Mouse (Mus musculus): ENCODE measurements at regions not wholly inside any gene's neighbourhood (a gene's known extent, or its start where the extent isn't known, plus 50 kb on each side); places are given as distances from the start of the nearest gene placed in this dataset.

DNA sequence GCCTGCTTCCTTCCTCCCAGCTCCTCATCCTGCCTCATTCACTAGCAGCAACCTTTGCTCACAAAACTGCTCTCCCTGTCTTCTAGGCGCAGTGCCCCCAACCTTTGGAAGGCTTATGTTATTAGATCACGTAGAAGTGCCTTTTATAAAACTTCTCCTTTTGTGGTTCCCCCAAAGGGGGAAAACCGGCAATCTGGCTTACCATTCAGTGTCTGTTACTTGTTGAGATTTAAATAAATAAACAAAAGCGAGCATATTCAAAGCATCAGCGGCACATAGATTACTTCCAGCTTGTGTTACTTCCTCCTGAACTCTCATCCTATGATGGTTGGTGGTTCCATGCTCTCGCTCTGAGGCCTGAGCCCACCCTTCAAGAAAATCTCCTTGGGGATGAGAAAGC, 312.5 kb downstream of the Pten start:
- H3K4me3 ChIP-seq (replicated peaks): no peak overlapping the region
- TF ChIP-seq GATA1 (IDR thresholded peaks at IDR 0.05; ENCODE audit: low read length) (no peak), TAL1 (IDR thresholded peaks at IDR 0.05; ENCODE audit: low read length) (no peak)
- no peaks in the 10 kb centered on the region for H3K36me3 ChIP-seq (ENCODE audit: control insufficient read depth)
- H3K4me1 ChIP-seq (ENCODE audit: control insufficient read depth): no peaks in the 10 kb centered on the region
- no peaks in the 10 kb centered on the region for H3K9me3 ChIP-seq (ENCODE audit: control insufficient read depth, low read length)
- H3K27me3 ChIP-seq (ENCODE audit: control insufficient read depth): no peaks in the 10 kb centered on the region

DNA sequence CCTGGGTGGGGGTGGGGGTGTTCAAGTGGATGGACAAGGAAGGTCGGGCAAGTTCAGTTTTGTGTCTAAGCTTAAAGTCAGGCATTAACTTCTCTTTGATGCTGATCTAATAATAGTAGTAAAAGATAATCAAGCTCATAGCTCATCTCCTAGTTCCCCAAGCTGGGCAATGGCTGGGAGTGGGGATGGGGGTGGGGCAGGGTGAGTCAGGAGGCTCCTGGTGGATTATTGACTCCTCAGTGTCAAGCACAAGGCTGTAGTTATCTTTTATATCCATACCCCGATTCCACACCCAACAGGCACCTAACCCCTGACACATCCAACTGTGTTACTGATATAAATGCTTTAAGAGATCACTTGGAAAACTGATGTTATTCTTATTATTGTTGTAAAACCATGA, 315.0 kb downstream of the Pten start:
- Histone ChIP-seq H3K27me3 (ENCODE audit: control insufficient read depth) (no peaks in the 10 kb centered on the region), H3K4me3 (replicated peaks) (no peak overlapping the region), H3K4me1 (ENCODE audit: control insufficient read depth) (no peaks in the 10 kb centered on the region), H3K9me3 (ENCODE audit: control insufficient read depth, low read length) (no peaks in the 10 kb centered on the region), H3K36me3 (ENCODE audit: control insufficient read depth) (no peaks in the 10 kb centered on the region)
- TF ChIP-seq GATA1 (IDR thresholded peaks at IDR 0.05; ENCODE audit: low read length) (no peak), TAL1 (IDR thresholded peaks at IDR 0.05; ENCODE audit: low read length) (no peak)

DNA sequence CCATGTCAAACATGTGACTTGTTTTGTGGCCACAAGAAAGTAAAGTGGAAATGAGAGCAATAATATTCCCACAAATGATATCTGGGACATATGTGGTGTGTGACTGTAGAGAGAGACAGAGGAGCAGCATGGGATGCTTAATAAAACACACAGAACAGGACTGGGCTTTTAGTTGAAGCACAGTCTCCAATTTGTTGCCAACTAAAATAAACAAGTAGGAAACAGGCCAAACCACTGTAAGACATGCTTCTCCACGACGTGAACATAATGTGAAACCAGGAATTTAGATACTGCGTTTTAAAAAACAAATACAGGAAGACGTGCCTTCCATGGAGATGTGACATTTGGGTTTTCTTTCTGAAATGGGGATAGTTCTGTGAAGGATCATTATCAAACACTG, 317.2 kb downstream of the Rnls start:
- no peak for TF ChIP-seq GATA1 (IDR thresholded peaks at IDR 0.05; ENCODE audit: low read length)
- no peak for TF ChIP-seq TAL1 (IDR thresholded peaks at IDR 0.05; ENCODE audit: low read length)
- no peaks in the 10 kb centered on the region for H3K36me3 ChIP-seq (ENCODE audit: control insufficient read depth)
- no peak overlapping the region for H3K4me3 ChIP-seq (replicated peaks)
- no peaks in the 10 kb centered on the region for H3K27me3 ChIP-seq (ENCODE audit: control insufficient read depth)
- no peaks in the 10 kb centered on the region for H3K4me1 ChIP-seq (ENCODE audit: control insufficient read depth)
- H3K9me3 ChIP-seq (ENCODE audit: control insufficient read depth, low read length): no peaks in the 10 kb centered on the region

DNA sequence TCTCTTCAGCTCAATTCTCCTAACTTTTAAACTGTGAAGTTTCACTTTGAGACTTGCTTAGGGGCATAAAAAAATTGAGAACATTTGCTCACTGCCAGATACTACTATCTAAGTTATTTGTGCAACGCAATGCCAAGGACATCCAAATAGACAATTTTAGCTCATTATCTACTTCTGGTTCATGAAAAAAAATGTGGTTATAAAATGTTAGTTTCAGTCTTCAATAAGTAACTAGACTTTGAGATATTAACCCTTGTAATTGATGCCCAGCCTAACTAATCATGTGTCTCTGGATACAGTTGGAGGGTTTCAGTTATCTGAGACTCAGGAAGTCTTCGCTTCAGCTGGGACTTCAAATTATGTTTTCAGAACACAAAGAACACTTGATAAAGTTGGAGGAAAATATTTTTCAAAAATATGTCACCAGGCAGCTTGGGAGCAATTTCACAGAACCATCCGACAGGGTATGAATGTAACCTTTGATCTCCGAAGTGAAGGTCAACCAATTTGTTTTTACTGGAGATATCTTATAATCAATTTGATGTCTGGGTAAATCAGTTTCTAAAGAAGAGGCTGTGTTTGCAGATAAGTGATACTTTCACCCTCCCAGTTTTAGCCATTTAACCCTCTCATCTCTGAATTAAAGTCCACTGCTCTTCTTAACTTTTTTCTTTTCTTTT, 313.3 kb downstream of the Rnls start:
- Histone ChIP-seq H3K9me3 (ENCODE audit: control insufficient read depth, low read length) (no peaks in the 10 kb centered on the region), H3K27me3 (ENCODE audit: control insufficient read depth) (no peaks in the 10 kb centered on the region), H3K4me3 (replicated peaks) (no peak overlapping the region), H3K4me1 (ENCODE audit: control insufficient read depth) (no peaks in the 10 kb centered on the region), H3K36me3 (ENCODE audit: control insufficient read depth) (no peaks in the 10 kb centered on the region)
- TF ChIP-seq TAL1 (IDR thresholded peaks at IDR 0.05; ENCODE audit: low read length): no peak
- no peak for TF ChIP-seq GATA1 (IDR thresholded peaks at IDR 0.05; ENCODE audit: low read length)

DNA sequence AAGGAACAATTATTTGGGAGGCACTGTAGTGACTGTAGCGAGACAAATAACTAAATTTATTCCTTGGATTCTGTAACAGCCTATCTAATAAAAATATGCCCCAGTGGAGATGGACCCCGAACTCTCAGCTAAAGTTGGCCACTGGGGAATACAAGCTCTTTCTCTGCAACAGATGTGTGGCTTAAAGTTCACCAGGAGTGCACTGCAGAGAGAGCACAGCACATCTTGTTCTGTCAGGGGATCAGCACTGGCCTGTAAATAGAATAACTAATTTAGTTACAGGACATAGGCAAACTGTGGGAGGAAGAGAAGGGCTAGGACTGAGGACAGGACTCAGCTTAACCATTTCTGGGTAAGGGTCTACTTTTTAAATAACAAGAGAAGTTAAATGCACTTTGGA, 312.1 kb downstream of the Rnls start:
- H3K27me3 ChIP-seq (ENCODE audit: control insufficient read depth): no peaks in the 10 kb centered on the region
- no peaks in the 10 kb centered on the region for H3K9me3 ChIP-seq (ENCODE audit: control insufficient read depth, low read length)
- H3K36me3 ChIP-seq (ENCODE audit: control insufficient read depth): no peaks in the 10 kb centered on the region
- TF ChIP-seq GATA1 (IDR thresholded peaks at IDR 0.05; ENCODE audit: low read length): no peak
- TF ChIP-seq TAL1 (IDR thresholded peaks at IDR 0.05; ENCODE audit: low read length): no peak
- H3K4me1 ChIP-seq (ENCODE audit: control insufficient read depth): no peaks in the 10 kb centered on the region
- H3K4me3 ChIP-seq (replicated peaks): no peak overlapping the region

DNA sequence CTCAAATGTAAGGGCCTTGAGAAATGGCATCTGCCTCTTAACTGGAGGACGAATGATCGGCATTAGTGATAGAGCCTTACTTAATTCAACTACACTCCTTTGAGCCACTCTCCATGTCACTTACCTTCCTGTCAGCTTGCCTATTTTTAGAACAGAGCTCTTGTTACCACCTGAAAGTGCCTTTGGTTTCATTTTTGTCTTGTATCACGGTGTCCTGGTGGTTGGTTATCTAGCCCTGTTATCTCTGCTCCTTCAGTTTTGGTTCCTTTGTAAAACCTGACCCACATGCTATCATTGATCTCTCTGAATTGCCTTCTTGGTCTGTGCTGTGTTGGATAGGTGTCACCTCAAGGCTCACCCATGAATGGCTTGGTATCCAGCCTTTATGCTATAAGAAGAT, 310.6 kb downstream of the Rnls start:
- H3K4me1 ChIP-seq (ENCODE audit: control insufficient read depth): no peaks in the 10 kb centered on the region
- H3K9me3 ChIP-seq (ENCODE audit: control insufficient read depth, low read length): no peaks in the 10 kb centered on the region
- no peaks in the 10 kb centered on the region for H3K27me3 ChIP-seq (ENCODE audit: control insufficient read depth)
- TF ChIP-seq TAL1 (IDR thresholded peaks at IDR 0.05; ENCODE audit: low read length): no peak
- H3K36me3 ChIP-seq (ENCODE audit: control insufficient read depth): no peaks in the 10 kb centered on the region
- H3K4me3 ChIP-seq (replicated peaks): no peak overlapping the region

DNA sequence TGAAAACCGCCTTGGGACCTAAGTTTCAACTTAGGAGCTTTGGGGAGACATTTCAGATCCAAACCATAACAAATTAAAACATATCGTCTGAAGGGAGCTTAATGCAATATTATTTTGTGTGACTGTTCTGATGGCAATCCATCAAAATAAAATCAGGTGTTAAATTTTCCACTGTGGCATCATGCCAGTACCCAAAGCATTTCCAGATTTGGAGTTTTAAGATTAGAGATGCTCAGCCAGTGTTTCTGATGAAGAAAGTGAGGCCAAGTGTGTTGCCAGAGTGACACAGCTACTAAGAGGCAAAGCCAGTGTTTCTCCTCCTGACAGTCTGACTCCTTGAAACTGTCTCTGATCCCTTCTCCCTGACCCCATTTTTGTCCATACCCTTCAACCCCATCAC, 308.7 kb downstream of the Rnls start:
- no peak for TF ChIP-seq TAL1 (IDR thresholded peaks at IDR 0.05; ENCODE audit: low read length)
- TF ChIP-seq GATA1 (IDR thresholded peaks at IDR 0.05; ENCODE audit: low read length): no peak
- Histone ChIP-seq H3K9me3 (ENCODE audit: control insufficient read depth, low read length) (no peaks in the 10 kb centered on the region), H3K4me1 (ENCODE audit: control insufficient read depth) (no peaks in the 10 kb centered on the region), H3K27me3 (ENCODE audit: control insufficient read depth) (no peaks in the 10 kb centered on the region), H3K36me3 (ENCODE audit: control insufficient read depth) (no peaks in the 10 kb centered on the region), H3K4me3 (replicated peaks) (no peak overlapping the region)

DNA sequence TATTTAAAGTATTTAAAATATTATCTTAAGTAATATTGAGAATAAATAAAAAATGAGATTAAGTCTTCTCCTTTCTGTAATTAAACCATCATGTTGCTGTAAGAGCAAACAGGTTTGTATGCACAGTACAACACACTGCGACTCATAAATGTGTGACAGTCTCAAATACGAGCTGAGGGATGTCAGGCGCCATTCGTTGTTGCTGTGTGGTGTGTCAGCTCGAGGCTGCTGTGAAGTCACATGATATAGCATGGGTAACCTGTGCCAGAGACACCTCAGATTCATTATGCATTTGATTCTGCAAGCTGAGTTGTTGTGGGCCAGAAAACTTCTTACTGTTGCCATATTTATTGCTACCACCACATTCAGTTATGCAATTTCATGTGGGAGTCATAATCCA, 307.4 kb downstream of the Rnls start:
- no peak overlapping the region for H3K4me3 ChIP-seq (replicated peaks)
- TF ChIP-seq GATA1 (IDR thresholded peaks at IDR 0.05; ENCODE audit: low read length) (no peak), TAL1 (IDR thresholded peaks at IDR 0.05; ENCODE audit: low read length) (no peak)
- no peaks in the 10 kb centered on the region for H3K36me3 ChIP-seq (ENCODE audit: control insufficient read depth)
- H3K9me3 ChIP-seq (ENCODE audit: control insufficient read depth, low read length): no peaks in the 10 kb centered on the region
- H3K4me1 ChIP-seq (ENCODE audit: control insufficient read depth): no peaks in the 10 kb centered on the region
- H3K27me3 ChIP-seq (ENCODE audit: control insufficient read depth): no peaks in the 10 kb centered on the region
